Mouse (Mus musculus): ENCODE data around the gene Ppp1r18. TPM values are rescaled to one million over a fixed set of nuclear protein-coding genes. Genes with fewer than 3 reads are reported as not detected.

Ppp1r18 gene
- polyA plus RNA-seq, 1 experiment from 2014 or later, result 14.2 TPM

DNA sequence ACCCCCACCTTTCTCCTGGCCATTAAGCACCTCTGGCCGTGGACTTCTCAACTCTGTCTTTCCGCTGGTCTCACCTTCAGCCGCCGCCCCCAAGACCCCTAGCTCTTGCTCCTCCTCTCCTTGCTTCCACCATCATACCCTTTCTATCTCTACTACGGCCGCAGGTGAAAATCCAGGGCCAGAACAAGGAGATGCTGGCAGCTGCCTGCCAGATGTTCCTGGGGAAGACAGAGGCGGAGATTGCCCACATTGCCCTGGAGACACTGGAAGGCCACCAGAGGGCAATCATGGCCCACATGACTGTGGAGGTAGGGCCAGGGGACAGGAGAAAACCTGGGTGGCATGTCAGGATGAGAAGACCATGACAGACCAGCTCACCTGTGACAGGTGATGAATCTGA lies 41.0 kb upstream of the Ppp1r18 start:
- H3K9ac ChIP-seq (ENCODE audit: low read depth, low read length), result peak overlapping the region; percentile 85

DNA sequence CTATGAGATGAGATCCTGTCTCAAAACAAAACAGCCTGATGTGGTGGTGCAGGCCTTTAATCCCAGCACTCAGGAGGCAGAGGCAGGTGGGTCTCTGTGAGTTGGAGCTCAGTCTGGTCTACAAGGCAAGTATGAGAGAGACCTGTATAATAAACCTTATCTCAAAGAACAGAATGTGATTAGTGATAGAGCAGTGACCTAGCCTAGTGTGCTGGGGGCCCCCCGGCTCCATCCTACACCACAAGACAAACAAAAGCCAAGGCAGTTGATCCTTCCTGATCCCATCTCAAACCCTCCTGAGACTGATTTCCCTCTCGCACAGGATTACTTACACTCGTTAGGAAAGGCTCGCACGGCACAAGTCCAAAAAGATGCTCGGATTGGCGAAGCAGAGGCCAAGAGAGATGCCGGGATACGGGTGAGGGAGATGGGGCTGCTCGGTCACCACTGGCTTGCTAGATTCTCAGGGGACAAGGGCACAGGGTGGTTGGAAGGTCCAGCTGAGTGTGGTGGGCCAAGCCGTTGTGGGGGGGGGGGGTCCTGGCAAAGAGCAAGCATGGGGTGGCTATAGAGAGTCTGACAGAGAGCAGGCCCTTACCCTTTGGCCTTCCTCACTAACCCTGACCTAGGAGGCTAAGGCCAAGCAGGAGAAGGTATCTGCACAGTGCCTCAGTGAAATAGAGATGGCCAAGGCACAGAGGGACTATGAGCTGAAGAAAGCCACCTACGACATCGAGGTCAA lies 40.1 kb upstream of the Ppp1r18 start:
- peak overlapping the region; percentile 96 for H3K4me2 ChIP-seq (ENCODE audit: low read depth, low read length)
- no peaks in the 10 kb centered on the region for H3K27me3 ChIP-seq (ENCODE audit: control insufficient read depth, insufficient read depth, low read depth, low read length)
- H3K9ac ChIP-seq (ENCODE audit: low read depth, low read length), result peak overlapping the region; percentile 27; the same call in 1 of the 2 replicates
- no peak overlapping the region for H3K4me3 ChIP-seq (ENCODE audit: low read depth, low read length)
- peaks cover 51% of the 10 kb centered on the region for H3K4me1 ChIP-seq (ENCODE audit: control insufficient read depth, low read depth, low read length)
- no peak for ATAC-seq (ENCODE audit: low read depth)
- H3K27ac ChIP-seq (ENCODE audit: low read length), result peak overlapping the region; percentile 96
- H3K36me3 ChIP-seq (ENCODE audit: control insufficient read depth, insufficient read depth), result peaks cover 12% of the 10 kb centered on the region
- 71% methylated on average over 13 of the region's 13 CpGs for WGBS (ENCODE audit: insufficient replicate concordance)
- H3K9me3 ChIP-seq (replicated peaks; ENCODE audit: control insufficient read depth, low read length), result no peaks in the 10 kb centered on the region

More for the DNA sequence above, 41.0 kb upstream of the Ppp1r18 start:
- H3K4me3 ChIP-seq (ENCODE audit: low read depth, low read length), result peak overlapping the region; percentile 84
- H3K27me3 ChIP-seq (ENCODE audit: control insufficient read depth, insufficient read depth, low read depth, low read length), result no peaks in the 10 kb centered on the region
- ATAC-seq (ENCODE audit: low read depth), result no peak
- H3K4me1 ChIP-seq (ENCODE audit: control insufficient read depth, low read depth, low read length), result peaks cover 50% of the 10 kb centered on the region
- no peaks in the 10 kb centered on the region for H3K9me3 ChIP-seq (replicated peaks; ENCODE audit: control insufficient read depth, low read length)
- WGBS (ENCODE audit: insufficient replicate concordance), result 67% methylated on average over 7 of the region's 7 CpGs
- H3K4me2 ChIP-seq (ENCODE audit: low read depth, low read length), result peak overlapping the region; percentile 96
- peak overlapping the region; percentile 96 for H3K27ac ChIP-seq (ENCODE audit: low read length)
- peaks cover 12% of the 10 kb centered on the region for H3K36me3 ChIP-seq (ENCODE audit: control insufficient read depth, insufficient read depth)

DNA sequence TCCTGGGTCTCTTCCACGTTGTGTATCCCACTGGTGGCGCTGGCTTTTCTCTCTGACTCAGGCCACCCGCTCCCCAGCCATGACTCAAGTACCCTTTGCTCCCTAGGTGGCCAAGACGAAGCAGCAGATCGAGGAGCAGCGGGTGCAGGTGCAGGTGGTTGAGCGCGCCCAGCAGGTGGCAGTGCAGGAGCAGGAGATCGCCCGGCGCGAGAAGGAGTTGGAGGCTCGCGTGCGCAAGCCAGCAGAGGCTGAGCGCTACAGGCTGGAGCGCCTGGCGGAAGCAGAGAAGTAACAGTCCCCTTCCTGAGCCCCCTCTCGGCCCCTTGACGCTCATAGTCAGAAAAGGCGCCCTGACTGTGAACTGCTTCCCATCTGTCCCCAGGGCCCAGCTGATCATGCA lies 35.7 kb upstream of the Ppp1r18 start:
- no peaks in the 10 kb centered on the region for H3K9me3 ChIP-seq (replicated peaks; ENCODE audit: control insufficient read depth, low read length)
- peaks cover 31% of the 10 kb centered on the region for H3K4me1 ChIP-seq (ENCODE audit: control insufficient read depth, low read depth, low read length)
- no peaks in the 10 kb centered on the region for H3K27me3 ChIP-seq (ENCODE audit: control insufficient read depth, insufficient read depth, low read depth, low read length)
- peak overlapping the region; percentile 17; the same call in 1 of the 2 replicates for H3K9ac ChIP-seq (ENCODE audit: low read depth, low read length)
- WGBS (ENCODE audit: insufficient replicate concordance), result 3% methylated on average over 21 of the region's 21 CpGs
- ATAC-seq (ENCODE audit: low read depth), result peak; percentile 75
- H3K27ac ChIP-seq (ENCODE audit: low read length), result no peak overlapping the region
- H3K36me3 ChIP-seq (ENCODE audit: control insufficient read depth, insufficient read depth), result peaks cover 34% of the 10 kb centered on the region
- no peak overlapping the region for H3K4me3 ChIP-seq (ENCODE audit: low read depth, low read length)
- H3K4me2 ChIP-seq (ENCODE audit: low read depth, low read length), result peak overlapping the region; percentile 28; the same call in 1 of the 2 replicates

DNA sequence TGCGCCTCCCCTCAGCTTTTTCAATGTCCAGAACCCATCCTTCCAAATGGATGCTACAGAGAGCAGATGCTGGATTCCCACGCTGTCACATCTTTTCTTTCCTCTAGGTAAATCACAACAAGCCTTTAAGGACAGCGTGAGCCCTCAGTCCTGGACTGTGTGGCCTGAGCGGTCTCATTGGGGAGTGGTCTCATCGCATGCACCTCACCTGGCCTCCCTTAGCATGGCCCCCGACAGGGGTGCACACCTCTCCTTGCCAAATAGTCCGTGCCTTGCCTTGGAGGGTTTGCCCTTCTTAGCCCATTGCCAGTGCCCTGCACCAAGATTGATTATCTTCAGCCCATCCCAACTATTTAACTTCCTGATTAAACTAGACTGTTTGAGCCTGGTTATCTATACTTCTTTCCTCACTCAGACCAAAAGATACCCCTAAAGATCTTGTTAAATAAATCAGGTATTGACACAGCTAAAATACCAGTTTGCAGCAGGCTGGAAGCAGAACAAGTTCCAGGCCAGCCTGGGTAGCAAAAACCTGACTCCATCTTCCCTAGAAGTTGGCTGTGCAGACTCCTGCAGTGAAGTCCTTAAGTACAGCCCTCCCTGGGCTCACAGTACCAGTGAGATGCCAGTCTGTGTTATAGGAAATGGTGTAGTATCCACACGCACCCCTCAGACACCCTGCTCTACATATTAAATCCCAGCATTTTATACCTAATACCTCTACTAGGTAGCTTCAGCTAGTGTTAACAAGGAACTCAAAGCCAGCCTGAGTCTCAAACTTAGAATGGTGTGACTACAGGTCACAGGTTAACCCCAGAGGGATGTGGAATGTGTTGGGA lies 32.8 kb upstream of the Ppp1r18 start:
- Histone ChIP-seq H3K4me2 (ENCODE audit: low read depth, low read length) (no peak overlapping the region), H3K4me1 (ENCODE audit: control insufficient read depth, low read depth, low read length) (peaks cover 44% of the 10 kb centered on the region), H3K9me3 (replicated peaks; ENCODE audit: control insufficient read depth, low read length) (no peaks in the 10 kb centered on the region), H3K36me3 (ENCODE audit: control insufficient read depth, insufficient read depth) (peaks cover 49% of the 10 kb centered on the region), H3K9ac (ENCODE audit: low read depth, low read length) (no peak overlapping the region), H3K4me3 (ENCODE audit: low read depth, low read length) (no peak overlapping the region), H3K27ac (ENCODE audit: low read length) (no peak overlapping the region; the same call in 1 of the 2 replicates), H3K27me3 (ENCODE audit: control insufficient read depth, insufficient read depth, low read depth, low read length) (no peaks in the 10 kb centered on the region)
- 66% methylated on average over 8 of the region's 8 CpGs for WGBS (ENCODE audit: insufficient replicate concordance)
- ATAC-seq (ENCODE audit: low read depth), result no peak

DNA sequence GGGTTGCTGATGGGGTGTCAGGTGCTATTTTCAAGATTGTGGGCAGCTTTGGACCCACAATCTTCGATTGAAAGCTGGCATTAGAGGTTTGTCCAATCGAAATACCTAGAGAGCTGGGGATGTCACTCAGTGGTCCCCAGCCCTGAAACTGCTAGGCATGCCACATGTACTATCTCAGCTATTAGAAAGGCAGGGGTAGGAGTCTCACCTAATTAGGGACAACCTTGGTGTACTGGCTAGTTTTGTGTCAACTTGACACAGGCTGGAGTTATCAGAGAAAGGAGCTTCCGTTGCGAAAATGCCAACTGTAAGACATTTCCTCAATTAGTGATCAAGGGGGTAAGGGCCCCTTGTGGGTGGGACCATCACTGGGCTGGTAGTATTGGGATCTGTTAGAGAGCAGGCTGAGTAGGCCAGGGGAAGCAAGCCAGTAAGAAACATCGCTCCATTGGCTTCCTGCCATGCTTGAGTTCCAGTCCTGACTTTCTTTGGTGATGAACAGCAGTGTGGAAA lies 32.1 kb upstream of the Ppp1r18 start:
- peaks cover 44% of the 10 kb centered on the region for H3K4me1 ChIP-seq (ENCODE audit: control insufficient read depth, low read depth, low read length)
- H3K4me2 ChIP-seq (ENCODE audit: low read depth, low read length), result no peak overlapping the region
- H3K9ac ChIP-seq (ENCODE audit: low read depth, low read length), result no peak overlapping the region
- H3K9me3 ChIP-seq (replicated peaks; ENCODE audit: control insufficient read depth, low read length), result no peaks in the 10 kb centered on the region
- no peak for ATAC-seq (ENCODE audit: low read depth)
- H3K27me3 ChIP-seq (ENCODE audit: control insufficient read depth, insufficient read depth, low read depth, low read length), result no peaks in the 10 kb centered on the region
- no peak overlapping the region; the same call in 1 of the 2 replicates for H3K27ac ChIP-seq (ENCODE audit: low read length)
- WGBS (ENCODE audit: insufficient replicate concordance), result 15% methylated on average over 5 of the region's 5 CpGs
- peaks cover 43% of the 10 kb centered on the region for H3K36me3 ChIP-seq (ENCODE audit: control insufficient read depth, insufficient read depth)
- no peak overlapping the region for H3K4me3 ChIP-seq (ENCODE audit: low read depth, low read length)

DNA sequence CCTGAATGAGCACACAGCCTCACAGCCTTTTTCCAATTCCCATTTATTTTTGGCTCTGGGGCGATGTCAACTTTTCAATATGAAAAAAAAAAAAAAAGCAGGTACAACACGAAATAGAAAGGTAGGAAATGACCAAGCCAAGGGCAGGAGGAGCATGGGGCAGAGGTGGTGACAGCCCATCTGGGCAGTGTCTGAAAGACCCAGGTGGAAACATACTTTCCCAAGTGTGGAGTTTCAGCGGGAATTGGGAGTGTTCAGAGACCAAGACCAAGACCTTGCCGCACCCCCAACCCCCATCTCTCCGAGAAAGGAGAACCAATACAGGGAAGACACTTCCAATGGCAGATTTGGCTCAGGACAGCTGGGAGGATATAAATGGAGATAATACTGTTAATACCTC lies 31.5 kb upstream of the Ppp1r18 start:
- no peak overlapping the region for H3K4me2 ChIP-seq (ENCODE audit: low read depth, low read length)
- H3K4me3 ChIP-seq (ENCODE audit: low read depth, low read length), result no peak overlapping the region
- H3K9ac ChIP-seq (ENCODE audit: low read depth, low read length), result no peak overlapping the region
- H3K4me1 ChIP-seq (ENCODE audit: control insufficient read depth, low read depth, low read length), result peaks cover 48% of the 10 kb centered on the region
- H3K27me3 ChIP-seq (ENCODE audit: control insufficient read depth, insufficient read depth, low read depth, low read length), result no peaks in the 10 kb centered on the region
- peak overlapping the region; percentile 10; the same call in 1 of the 2 replicates for H3K27ac ChIP-seq (ENCODE audit: low read length)
- peaks cover 43% of the 10 kb centered on the region for H3K36me3 ChIP-seq (ENCODE audit: control insufficient read depth, insufficient read depth)
- WGBS (ENCODE audit: insufficient replicate concordance), result 62% methylated on average over 5 of the region's 5 CpGs
- no peak for ATAC-seq (ENCODE audit: low read depth)
- no peaks in the 10 kb centered on the region for H3K9me3 ChIP-seq (replicated peaks; ENCODE audit: control insufficient read depth, low read length)

DNA sequence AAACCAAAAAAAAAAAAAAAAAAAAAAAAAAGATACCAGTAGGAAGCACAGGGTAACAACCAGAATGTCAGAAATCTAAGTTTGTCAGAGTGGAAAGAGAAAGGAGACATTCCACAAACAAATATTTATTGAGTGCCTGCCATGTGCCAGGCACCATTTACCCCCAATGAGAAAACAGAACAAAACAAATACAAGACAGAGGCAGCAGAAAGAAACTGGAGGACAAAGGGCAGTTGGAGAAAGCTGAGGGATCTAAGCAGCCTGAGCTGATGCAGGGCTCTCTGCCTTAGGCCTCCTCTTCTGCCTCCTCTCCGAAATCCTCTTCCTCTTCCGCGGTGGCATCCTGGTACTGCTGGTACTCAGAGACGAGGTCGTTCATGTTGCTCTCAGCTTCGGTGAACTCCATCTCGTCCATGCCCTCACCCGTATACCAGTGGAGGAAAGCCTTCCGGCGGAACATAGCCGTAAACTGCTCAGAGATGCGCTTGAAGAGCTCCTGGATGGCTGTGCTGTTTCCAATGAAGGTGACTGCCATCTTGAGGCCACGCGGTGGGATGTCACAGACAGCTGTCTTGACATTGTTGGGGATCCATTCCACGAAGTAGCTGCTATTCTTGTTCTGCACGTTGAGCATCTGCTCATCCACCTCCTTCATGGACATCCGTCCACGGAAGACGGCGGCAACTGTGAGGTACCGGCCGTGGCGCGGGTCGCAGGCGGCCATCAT lies 30.5 kb upstream of the Ppp1r18 start:
- Histone ChIP-seq H3K9me3 (replicated peaks; ENCODE audit: control insufficient read depth, low read length) (no peaks in the 10 kb centered on the region), H3K9ac (ENCODE audit: low read depth, low read length) (peak overlapping the region; percentile 28; the same call in 1 of the 2 replicates), H3K27ac (ENCODE audit: low read length) (0 out of 2 replicates have a peak overlapping the region, but pooled peaks have one; percentile 13), H3K27me3 (ENCODE audit: control insufficient read depth, insufficient read depth, low read depth, low read length) (no peaks in the 10 kb centered on the region), H3K4me3 (ENCODE audit: low read depth, low read length) (peak overlapping the region; percentile 78), H3K4me1 (ENCODE audit: control insufficient read depth, low read depth, low read length) (peaks cover 51% of the 10 kb centered on the region), H3K4me2 (ENCODE audit: low read depth, low read length) (peak overlapping the region; percentile 91), H3K36me3 (ENCODE audit: control insufficient read depth, insufficient read depth) (peaks cover 43% of the 10 kb centered on the region)
- ATAC-seq (ENCODE audit: low read depth), result no peak
- 74% methylated on average over 26 of the region's 26 CpGs for WGBS (ENCODE audit: insufficient replicate concordance)

DNA sequence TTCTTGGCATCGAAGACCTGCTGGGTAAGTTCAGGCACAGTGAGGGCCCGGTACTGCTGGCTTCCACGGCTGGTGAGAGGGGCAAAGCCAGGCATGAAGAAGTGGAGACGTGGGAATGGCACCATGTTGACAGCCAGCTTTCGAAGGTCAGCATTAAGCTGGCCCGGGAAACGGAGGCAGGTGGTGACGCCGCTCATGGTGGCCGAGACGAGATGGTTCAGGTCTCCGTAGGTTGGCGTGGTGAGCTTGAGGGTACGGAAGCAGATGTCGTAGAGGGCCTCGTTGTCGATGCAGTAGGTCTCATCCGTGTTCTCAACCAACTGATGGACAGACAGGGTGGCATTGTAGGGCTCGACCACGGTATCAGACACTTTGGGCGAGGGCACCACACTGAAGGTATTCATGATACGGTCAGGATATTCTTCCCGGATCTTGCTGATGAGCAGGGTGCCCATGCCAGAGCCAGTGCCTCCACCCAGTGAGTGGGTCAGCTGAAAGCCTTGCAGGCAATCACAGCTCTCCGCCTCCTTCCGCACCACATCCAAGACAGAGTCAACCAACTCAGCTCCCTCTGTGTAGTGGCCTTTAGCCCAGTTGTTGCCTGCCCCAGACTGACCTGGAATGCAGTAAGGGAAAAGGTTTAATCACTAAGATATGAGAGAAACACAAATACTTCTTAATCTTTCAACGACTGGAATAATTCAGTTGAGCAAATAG lies 29.8 kb upstream of the Ppp1r18 start:
- peaks cover 49% of the 10 kb centered on the region for H3K4me1 ChIP-seq (ENCODE audit: control insufficient read depth, low read depth, low read length)
- WGBS (ENCODE audit: insufficient replicate concordance), result 77% methylated on average over 26 of the region's 26 CpGs
- no peaks in the 10 kb centered on the region for H3K27me3 ChIP-seq (ENCODE audit: control insufficient read depth, insufficient read depth, low read depth, low read length)
- H3K9ac ChIP-seq (ENCODE audit: low read depth, low read length), result peak overlapping the region; percentile 83
- no peak for ATAC-seq (ENCODE audit: low read depth)
- peak overlapping the region; percentile 91 for H3K4me2 ChIP-seq (ENCODE audit: low read depth, low read length)
- no peaks in the 10 kb centered on the region for H3K9me3 ChIP-seq (replicated peaks; ENCODE audit: control insufficient read depth, low read length)
- H3K27ac ChIP-seq (ENCODE audit: low read length), result 0 out of 2 replicates have a peak overlapping the region, but pooled peaks have one; percentile 13
- H3K36me3 ChIP-seq (ENCODE audit: control insufficient read depth, insufficient read depth), result peaks cover 43% of the 10 kb centered on the region
- H3K4me3 ChIP-seq (ENCODE audit: low read depth, low read length), result peak overlapping the region; percentile 78
